Mouse (Mus musculus) 416B (cell line): ENCODE results near the gene Spink2.
"Not testable (repeated sequence)": the region's sequence is repeated elsewhere in the genome, so short reads cannot be mapped to it uniquely, and the experiment has no call there.

Experiments used
- DNase-seq: peaks from one replicate; pipeline ENCODE4 v3.0.0; 2011; ENCODE audit warnings: low read depth

Spink2 gene

DNA sequence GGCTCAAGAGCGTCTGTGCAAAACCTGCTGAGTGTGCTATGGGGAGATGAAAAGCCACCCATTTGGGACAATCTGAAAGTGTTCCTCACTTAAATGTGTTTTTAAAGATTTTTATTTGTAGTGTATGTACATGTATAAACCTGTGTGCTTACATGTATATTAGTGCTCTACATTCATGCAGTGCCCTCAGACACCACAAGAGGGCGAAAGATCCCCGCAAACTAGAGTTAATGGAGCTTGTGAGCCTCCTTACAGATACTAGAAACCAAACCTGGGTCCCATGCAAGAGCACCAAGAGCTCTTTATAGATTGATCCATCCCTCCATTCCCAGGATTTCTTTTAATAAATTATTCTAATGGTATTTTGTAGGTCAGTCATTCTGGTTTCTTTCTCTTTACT, 17.3 kb downstream of the Spink2 start:
- peak; percentile 82 for DNase-seq

GRCm38 (mm10) chr5:77193266-77193665, 18.0 kb downstream of the Spink2 start:
- peak; percentile 52 for DNase-seq

GRCm38 (mm10) chr5:77191631-77192030, 19.6 kb downstream of the Spink2 start:
- no peak for DNase-seq

- DNase-seq = peak; percentile 60
Observed at GRCm38 (mm10) chr5:77191106-77191505, 20.2 kb downstream of the Spink2 start.

GRCm38 (mm10) chr5:77188738-77189137, 22.5 kb downstream of the Spink2 start:
- DNase-seq = no peak

GRCm38 (mm10) chr5:77185351-77185750, 25.9 kb downstream of the Spink2 start:
- no peak for DNase-seq

- DNase-seq = not testable (repeated sequence)
Observed at GRCm38 (mm10) chr5:77183876-77184275, 27.4 kb downstream of the Spink2 start.

DNA sequence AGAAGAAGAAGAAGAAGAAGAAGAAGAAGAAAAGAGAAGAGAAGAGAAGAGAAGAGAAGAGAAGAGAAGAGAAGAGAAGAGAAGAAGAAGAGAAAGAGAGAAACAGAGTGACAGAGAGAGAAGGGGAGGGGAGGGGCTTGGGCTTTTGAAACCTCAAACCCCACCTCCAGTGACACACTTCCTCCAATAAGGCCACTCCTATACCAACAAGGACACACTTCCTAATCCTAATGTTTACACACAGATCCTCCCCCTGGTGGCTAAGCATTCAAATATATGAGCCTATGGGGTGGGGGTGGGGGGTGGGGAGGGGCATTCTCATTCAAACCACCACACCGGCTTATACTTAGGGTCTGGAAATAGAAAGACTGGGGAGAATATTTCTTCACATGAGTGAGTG, 27.9 kb downstream of the Spink2 start:
- peak; percentile 49 for DNase-seq

DNA sequence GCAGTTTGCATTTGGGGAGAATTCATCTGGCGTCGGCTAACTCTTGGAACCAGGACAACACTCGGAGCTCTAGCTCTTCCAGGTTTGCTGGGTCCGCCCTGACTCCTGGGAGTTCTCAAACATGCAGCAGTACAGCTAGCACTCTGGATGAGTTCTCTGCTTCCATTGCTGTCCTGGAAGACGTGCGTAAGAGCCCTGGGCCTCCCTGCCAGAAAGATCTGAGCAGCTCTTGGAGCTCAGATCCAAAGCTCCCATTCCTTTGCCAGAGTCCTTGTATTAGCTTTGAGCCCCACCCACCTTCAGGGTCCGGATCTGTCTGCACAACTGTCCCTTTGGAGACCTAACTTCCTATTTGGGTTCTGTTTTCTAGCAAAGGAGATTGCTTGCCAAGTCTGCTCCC, 29.8 kb downstream of the Spink2 start:
- DNase-seq = no peak

DNA sequence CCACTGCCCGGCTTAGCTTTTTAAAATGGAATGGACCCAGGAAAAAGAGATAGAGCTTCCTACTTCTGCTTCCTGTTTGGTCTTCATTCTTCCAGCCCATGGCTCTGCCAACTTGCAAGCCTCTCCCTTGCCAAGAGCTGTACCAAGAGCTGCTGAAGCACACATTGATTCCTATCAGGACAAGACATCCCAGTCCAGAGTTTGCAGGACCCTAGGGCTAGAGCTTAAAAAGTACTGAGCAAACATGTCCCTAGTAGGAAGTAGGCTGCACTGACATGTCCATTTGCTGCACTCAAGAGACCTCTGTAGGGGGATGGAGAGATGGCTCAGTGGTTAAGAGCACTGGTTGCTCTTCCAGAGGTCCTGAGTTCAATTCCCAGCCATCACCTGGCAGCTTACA, 32.3 kb downstream of the Spink2 start:
- no peak for DNase-seq

DNA sequence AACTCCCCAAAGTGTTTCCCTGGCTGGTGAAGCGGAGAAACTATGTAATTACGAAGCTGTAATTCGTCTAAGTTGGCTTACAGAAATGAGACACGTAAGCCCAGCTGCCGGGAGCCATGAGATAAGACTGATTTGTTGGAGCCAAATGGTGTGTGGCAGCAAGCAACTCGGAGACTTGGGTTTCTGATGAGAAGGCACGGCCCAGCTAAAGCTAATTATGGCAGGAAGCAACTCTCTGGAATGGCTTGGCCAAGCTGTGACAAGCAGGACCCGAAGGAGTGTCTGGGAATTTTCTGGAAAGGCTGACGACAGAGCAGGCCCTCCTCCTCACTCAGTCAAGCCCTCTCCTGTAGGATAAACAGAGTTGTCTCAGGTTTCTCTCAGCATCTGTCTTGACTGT, 33.3 kb downstream of the Spink2 start:
- DNase-seq = no peak

- peak; percentile 57 for DNase-seq
Observed at GRCm38 (mm10) chr5:77174779-77175178, 36.5 kb downstream of the Spink2 start.

- peak; percentile 62 for DNase-seq
Observed at GRCm38 (mm10) chr5:77170593-77170992, 40.7 kb downstream of the Spink2 start.

DNA sequence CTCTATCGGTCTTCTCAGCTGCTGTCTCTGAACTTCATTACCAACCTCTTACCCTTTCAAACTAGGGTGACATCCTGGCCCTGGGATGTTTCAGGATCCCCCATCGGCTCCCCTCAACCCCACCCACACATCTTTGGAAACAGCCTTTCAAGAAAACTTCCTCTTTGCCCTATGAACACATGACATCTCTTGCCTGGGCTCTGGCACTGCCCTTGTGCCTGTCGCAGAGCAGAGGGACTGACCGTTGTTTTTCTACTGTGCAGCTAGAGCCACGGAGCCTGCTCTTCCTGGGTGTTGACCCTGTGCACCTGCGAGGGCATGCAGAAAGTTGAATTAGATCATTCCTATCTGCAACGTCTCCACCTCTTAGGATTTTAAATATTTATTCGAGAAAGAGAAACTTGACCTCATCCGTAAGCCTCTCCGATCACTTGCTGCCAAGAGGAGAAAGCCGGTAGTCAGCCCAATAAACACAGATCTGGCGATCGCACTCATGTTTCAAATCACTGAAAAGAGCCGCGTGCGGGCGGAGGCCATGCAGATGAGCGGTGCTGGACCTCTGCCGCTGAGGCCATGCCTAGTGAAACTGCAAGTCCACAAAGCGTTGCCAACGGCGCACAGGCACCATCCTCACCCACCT, 43.8 kb downstream of the Spink2 start:
- DNase-seq = no peak

DNA sequence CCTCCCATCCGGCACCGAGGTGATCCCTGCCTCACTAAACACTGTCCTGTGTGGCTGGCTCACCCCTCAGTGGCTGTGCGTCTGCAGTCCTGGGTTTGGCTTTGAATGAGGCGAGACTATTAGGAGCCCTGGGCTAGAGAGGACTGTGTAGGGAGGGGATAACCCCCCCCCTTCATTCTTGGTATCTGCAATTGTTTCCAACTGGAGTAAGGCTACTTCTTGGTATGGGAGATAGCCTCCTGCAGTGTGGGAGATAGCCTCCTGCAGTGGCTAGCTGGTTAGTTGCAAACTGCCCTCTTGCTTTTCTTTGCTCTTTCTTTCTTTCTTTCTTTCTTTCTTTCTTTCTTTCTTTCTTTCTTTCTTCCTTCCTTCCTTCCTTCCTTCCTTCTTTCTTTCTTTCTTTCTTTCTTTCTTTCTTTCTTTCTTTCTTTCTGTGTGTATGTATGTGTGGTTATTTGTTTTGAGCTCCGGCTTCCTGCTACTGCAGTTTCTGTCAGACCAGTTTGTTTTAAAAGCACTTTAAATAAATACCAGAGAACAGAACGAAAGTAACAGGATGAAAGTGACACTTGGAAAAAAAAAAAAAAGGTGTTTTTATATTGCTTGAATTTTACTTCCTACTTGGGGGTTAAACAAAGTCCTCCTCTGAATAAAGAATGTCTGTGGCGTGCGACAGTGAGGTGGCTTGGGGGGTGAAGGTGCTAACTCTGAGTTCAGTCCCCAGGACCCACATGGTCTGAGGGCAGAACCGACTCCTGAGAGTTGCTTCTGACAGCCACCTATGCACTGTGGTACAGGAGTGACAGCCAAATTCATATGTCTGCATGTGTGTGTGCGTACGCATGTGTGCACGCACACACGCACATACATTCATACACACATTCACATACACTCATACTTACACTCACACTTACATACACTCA, 45.3 kb downstream of the Spink2 start:
- DNase-seq = no peak

- DNase-seq = no peak
Observed at GRCm38 (mm10) chr5:77163597-77163996, 47.7 kb downstream of the Spink2 start.

DNA sequence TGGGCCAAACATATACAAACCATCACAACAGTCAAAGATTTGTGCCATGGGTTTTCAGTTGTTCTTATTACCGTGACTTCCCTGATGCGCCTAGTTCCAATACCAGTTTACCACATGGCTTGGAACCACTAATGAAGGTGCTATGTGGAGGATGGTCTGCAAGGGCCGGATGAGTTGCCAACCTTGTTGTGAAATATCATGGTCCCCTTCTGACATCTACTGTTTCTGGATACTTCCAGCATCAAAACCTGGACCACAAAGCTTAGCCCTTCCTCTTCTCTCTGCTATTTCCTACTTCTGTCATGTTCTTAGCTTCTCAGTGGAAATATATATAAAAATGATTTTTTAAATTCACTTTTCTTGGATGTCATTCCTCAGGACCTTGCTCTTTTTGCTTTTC, 48.7 kb downstream of the Spink2 start:
- DNase-seq = peak; percentile 11

- DNase-seq = no peak
Observed at GRCm38 (mm10) chr5:77157777-77158540, 53.3 kb downstream of the Spink2 start.

GRCm38 (mm10) chr5:77156938-77157337, 54.3 kb downstream of the Spink2 start:
- DNase-seq = no peak

GRCm38 (mm10) chr5:77155526-77155925, 55.7 kb downstream of the Spink2 start:
- DNase-seq = no peak
